Mouse (Mus musculus) frontal cortex, postnatal 14 days (tissue): ENCODE results near the gene Lrmda.
A peak's percentile ranks its signal among the peaks of the same experiment; 100 is the strongest.

Experiments used
- DNase-seq, 2 experiments: peaks; one replicate each; pipeline ENCODE4 v3.0.0; 2022; ENCODE audit warnings: low spot score in 2 of 2

The Lrmda gene

GRCm38 (mm10) chr14:22509747-22510530, 490.4 kb downstream of the Lrmda start:
- DNase-seq: no peak

- no peak for DNase-seq
Measured at GRCm38 (mm10) chr14:22510531-22510785, 490.9 kb downstream of the Lrmda start.

GRCm38 (mm10) chr14:22514362-22515084, 495.0 kb downstream of the Lrmda start:
- DNase-seq: no peak

GRCm38 (mm10) chr14:22530706-22531105, 511.2 kb downstream of the Lrmda start:
- no peak for DNase-seq

- DNase-seq: no peak
Measured at GRCm38 (mm10) chr14:22533501-22533900, 514.0 kb downstream of the Lrmda start.

- DNase-seq: no peak
Measured at GRCm38 (mm10) chr14:22545887-22546675, 526.6 kb downstream of the Lrmda start.

- DNase-seq: no peak
Measured at GRCm38 (mm10) chr14:22546676-22546984, 527.1 kb downstream of the Lrmda start.

- no peak for DNase-seq
Measured at GRCm38 (mm10) chr14:22548286-22548685, 528.8 kb downstream of the Lrmda start.

GRCm38 (mm10) chr14:22549166-22549565, 529.7 kb downstream of the Lrmda start:
- no peak for DNase-seq

- DNase-seq: no peak
Measured at GRCm38 (mm10) chr14:22552358-22552757, 532.8 kb downstream of the Lrmda start.

GRCm38 (mm10) chr14:22552841-22553240, 533.3 kb downstream of the Lrmda start:
- no peak for DNase-seq

- DNase-seq: no peak
Measured at GRCm38 (mm10) chr14:22553717-22554116, 534.2 kb downstream of the Lrmda start.

- no peak for DNase-seq
Measured at GRCm38 (mm10) chr14:22572486-22572885, 553.0 kb downstream of the Lrmda start.

GRCm38 (mm10) chr14:22573585-22573984, 554.1 kb downstream of the Lrmda start:
- DNase-seq: no peak

GRCm38 (mm10) chr14:22574006-22574405, 554.5 kb downstream of the Lrmda start:
- no peak for DNase-seq

- DNase-seq: no peak
Measured at GRCm38 (mm10) chr14:22576441-22576840, 556.9 kb downstream of the Lrmda start.

- no peak for DNase-seq
Measured at GRCm38 (mm10) chr14:22577411-22578037, 558.0 kb downstream of the Lrmda start.

- peak; percentile 75 to 90 for DNase-seq
Measured at GRCm38 (mm10) chr14:22578224-22578623, 558.7 kb downstream of the Lrmda start.

- DNase-seq: no peak
Measured at GRCm38 (mm10) chr14:22578986-22579385, 559.5 kb downstream of the Lrmda start.

GRCm38 (mm10) chr14:22582065-22582464, 562.6 kb downstream of the Lrmda start:
- no peak for DNase-seq

GRCm38 (mm10) chr14:22586281-22586680, 566.8 kb downstream of the Lrmda start:
- no peak for DNase-seq

- DNase-seq: no peak
Measured at GRCm38 (mm10) chr14:22586796-22587195, 567.3 kb downstream of the Lrmda start.
